Mouse (Mus musculus): ENCODE results near the gene Mdp1. TPM values are rescaled to one million over a fixed set of nuclear protein-coding genes. Genes with fewer than 3 reads are reported as not detected.

Gene Mdp1
- polyA plus RNA-seq, 1 experiment = 45.8 TPM

DNA sequence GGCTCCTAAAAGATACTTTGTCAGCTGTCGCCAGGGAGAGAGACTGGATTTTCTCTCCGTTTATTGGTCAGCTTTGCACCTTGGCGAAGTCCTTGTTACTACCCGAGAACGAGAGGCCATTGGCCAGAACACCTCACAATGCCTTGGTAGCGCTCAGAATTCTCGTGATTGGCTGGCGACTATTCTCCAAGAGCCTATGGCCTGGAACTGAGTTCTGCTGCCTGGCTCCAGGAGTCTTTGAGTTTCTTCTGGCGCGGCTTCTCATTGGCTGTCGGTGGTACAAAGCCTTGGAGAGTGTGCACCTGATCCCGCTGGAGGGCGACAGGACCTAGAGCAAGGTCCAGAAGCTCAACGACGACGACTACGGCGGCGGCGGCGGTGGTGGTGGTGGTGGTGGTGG lies 42.5 kb downstream of the Mdp1 start, which contains the start of gene Rec8:
Rec8 (plus strand) TSS at position 216 of the 400 bp plus-strand sequence.
- no peaks in the 10 kb centered on the region for H3K27me3 ChIP-seq (ENCODE audit: control insufficient read depth, insufficient read depth, low read length)
- H3K27ac ChIP-seq (ENCODE audit: control insufficient read depth, insufficient read depth, low read length) = no peak within 1 kb of the TSS; the same call in 1 of the 2 replicates
- no peak for DNase-seq
- no peak for TF ChIP-seq POLR2A (IDR thresholded peaks at IDR 0.05; ENCODE audit: control insufficient read depth, extremely low read depth, insufficient read depth, low read length, poor library complexity)
- TF ChIP-seq CTCF (IDR thresholded peaks at IDR 0.05; ENCODE audit: borderline replicate concordance, control insufficient read depth, extremely low read depth, insufficient read depth, low read length, poor library complexity) = no peak
- WGBS = 46% methylated on average over 21 of the region's 21 CpGs
- peak within 1 kb of the TSS; percentile 24 for H3K4me3 ChIP-seq (ENCODE audit: control insufficient read depth, insufficient read depth, low read length)
- no peaks in the 10 kb centered on the region for H3K36me3 ChIP-seq (ENCODE audit: control insufficient read depth, insufficient read depth, low read length)
- peaks cover 8% of the 10 kb centered on the region for H3K4me1 ChIP-seq (replicated peaks; ENCODE audit: control insufficient read depth, insufficient read depth, low read length)

DNA sequence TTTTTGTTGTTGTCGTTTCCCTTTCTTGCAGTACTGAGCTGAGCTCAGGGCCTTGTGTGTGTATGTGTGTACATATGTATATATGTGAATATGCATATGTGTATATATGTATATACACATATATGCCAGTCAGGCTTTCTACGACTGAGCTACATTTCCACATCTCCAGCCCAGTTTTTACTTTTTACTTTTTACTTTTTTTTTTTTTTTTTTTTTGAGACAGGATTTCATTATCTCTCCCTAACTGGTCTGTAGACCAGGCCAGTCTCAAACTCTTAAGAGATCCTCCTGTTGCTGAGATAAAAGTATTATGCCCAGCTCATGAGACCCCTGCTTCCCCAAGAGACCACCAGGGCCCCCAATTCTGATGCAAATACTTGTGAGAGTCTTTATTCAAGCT lies 43.5 kb downstream of the Mdp1 start:
- no peak for TF ChIP-seq POLR2A (IDR thresholded peaks at IDR 0.05; ENCODE audit: control insufficient read depth, extremely low read depth, insufficient read depth, low read length, poor library complexity)
- TF ChIP-seq CTCF (IDR thresholded peaks at IDR 0.05; ENCODE audit: borderline replicate concordance, control insufficient read depth, extremely low read depth, insufficient read depth, low read length, poor library complexity) = no peak
- Histone ChIP-seq H3K36me3 (ENCODE audit: control insufficient read depth, insufficient read depth, low read length) (no peaks in the 10 kb centered on the region), H3K27ac (ENCODE audit: control insufficient read depth, insufficient read depth, low read length) (no peak overlapping the region), H3K4me1 (replicated peaks; ENCODE audit: control insufficient read depth, insufficient read depth, low read length) (peaks cover 8% of the 10 kb centered on the region), H3K27me3 (ENCODE audit: control insufficient read depth, insufficient read depth, low read length) (no peaks in the 10 kb centered on the region), H3K4me3 (ENCODE audit: control insufficient read depth, insufficient read depth, low read length) (no peak overlapping the region)
- DNase-seq = no peak
- 91% methylated on average over 2 of the region's 2 CpGs for WGBS

DNA sequence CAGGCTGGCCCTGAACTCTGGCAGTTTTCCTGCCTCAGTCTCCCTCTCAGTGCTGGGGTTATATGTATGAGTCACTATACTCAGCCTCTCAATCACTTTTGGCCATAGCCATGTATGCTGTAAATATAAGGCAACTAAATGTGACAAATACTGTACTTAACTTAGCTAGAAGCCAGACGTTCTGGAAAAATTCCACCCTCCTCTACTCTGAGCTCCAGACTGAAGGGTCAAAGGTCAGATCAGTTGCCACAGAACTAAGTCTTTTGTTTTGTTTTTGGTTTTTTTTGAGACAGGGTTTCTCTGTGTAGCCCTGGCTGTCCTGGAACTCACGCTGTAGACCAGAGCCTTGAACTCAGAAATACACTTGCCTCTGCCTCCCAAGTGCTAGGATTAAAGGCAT lies 44.4 kb downstream of the Mdp1 start:
- Histone ChIP-seq H3K4me1 (replicated peaks; ENCODE audit: control insufficient read depth, insufficient read depth, low read length) (peaks cover 8% of the 10 kb centered on the region), H3K36me3 (ENCODE audit: control insufficient read depth, insufficient read depth, low read length) (no peaks in the 10 kb centered on the region), H3K4me3 (ENCODE audit: control insufficient read depth, insufficient read depth, low read length) (no peak overlapping the region), H3K27me3 (ENCODE audit: control insufficient read depth, insufficient read depth, low read length) (no peaks in the 10 kb centered on the region), H3K27ac (ENCODE audit: control insufficient read depth, insufficient read depth, low read length) (no peak overlapping the region)
- TF ChIP-seq POLR2A (IDR thresholded peaks at IDR 0.05; ENCODE audit: control insufficient read depth, extremely low read depth, insufficient read depth, low read length, poor library complexity) (no peak), CTCF (IDR thresholded peaks at IDR 0.05; ENCODE audit: borderline replicate concordance, control insufficient read depth, extremely low read depth, insufficient read depth, low read length, poor library complexity) (no peak)
- DNase-seq = no peak
- 88% methylated on average over 2 of the region's 2 CpGs for WGBS

DNA sequence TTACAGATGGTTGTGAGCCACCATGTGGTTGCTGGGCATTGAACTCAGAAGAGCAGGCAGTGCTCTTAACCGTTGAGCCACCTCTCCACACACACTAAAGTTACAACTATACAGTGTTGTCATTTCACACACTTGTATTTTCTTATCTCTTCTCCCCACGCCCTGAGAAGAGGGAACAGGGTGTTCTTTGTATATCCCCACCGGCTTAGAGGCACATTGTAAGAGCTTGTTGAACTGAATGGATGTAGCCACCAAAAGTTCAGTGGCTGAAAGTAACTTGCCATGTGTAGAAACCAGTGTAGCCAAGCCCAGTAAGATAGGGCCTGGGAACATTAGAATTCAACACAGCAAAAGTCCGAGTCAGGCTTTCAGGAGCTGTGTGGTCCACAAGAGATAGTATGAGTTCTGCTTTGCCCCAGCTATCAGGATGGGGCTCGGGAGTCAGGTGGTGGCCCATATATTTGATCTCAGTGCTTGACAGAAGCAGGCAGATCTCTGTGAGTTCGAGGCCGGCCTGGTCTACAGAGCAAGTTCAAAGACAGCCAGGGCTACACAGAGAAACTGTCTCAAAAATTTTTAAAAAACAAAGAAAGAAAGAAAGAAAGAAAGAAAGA lies 45.6 kb downstream of the Mdp1 start:
- 94% methylated on average over 7 of the region's 7 CpGs for WGBS
- Histone ChIP-seq H3K27ac (ENCODE audit: control insufficient read depth, insufficient read depth, low read length) (no peak overlapping the region), H3K27me3 (ENCODE audit: control insufficient read depth, insufficient read depth, low read length) (no peaks in the 10 kb centered on the region), H3K4me1 (replicated peaks; ENCODE audit: control insufficient read depth, insufficient read depth, low read length) (peaks cover 8% of the 10 kb centered on the region), H3K36me3 (ENCODE audit: control insufficient read depth, insufficient read depth, low read length) (peaks cover 1% of the 10 kb centered on the region; the same call in 1 of the 2 replicates), H3K4me3 (ENCODE audit: control insufficient read depth, insufficient read depth, low read length) (no peak overlapping the region)
- TF ChIP-seq POLR2A (IDR thresholded peaks at IDR 0.05; ENCODE audit: control insufficient read depth, extremely low read depth, insufficient read depth, low read length, poor library complexity) (no peak), CTCF (IDR thresholded peaks at IDR 0.05; ENCODE audit: borderline replicate concordance, control insufficient read depth, extremely low read depth, insufficient read depth, low read length, poor library complexity) (no peak)
- DNase-seq = no peak

DNA sequence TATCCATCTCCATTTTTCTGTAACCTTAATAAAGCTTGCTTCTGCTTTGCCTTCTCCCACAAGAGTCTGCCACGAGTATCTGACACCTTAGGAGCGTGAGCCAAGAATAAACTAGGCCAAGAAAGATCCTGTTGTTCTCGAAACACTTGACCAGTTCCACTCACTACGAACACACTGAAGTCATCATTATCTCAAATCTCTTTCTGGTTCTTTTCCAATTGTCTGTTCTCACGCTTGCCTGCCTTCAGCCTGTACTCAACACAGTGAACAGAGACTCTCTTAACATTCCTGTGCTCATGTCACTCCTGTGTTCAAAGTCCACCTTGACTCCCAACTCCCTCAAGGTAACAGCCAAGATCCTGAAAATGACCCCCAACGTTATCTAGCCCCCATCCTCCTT lies 47.0 kb downstream of the Mdp1 start:
- Histone ChIP-seq H3K27me3 (ENCODE audit: control insufficient read depth, insufficient read depth, low read length) (no peaks in the 10 kb centered on the region), H3K4me3 (ENCODE audit: control insufficient read depth, insufficient read depth, low read length) (no peak overlapping the region), H3K4me1 (replicated peaks; ENCODE audit: control insufficient read depth, insufficient read depth, low read length) (peaks cover under 1% of the 10 kb centered on the region), H3K27ac (ENCODE audit: control insufficient read depth, insufficient read depth, low read length) (no peak overlapping the region), H3K36me3 (ENCODE audit: control insufficient read depth, insufficient read depth, low read length) (peaks cover 13% of the 10 kb centered on the region; the same call in 1 of the 2 replicates)
- TF ChIP-seq CTCF (IDR thresholded peaks at IDR 0.05; ENCODE audit: borderline replicate concordance, control insufficient read depth, extremely low read depth, insufficient read depth, low read length, poor library complexity) (no peak), POLR2A (IDR thresholded peaks at IDR 0.05; ENCODE audit: control insufficient read depth, extremely low read depth, insufficient read depth, low read length, poor library complexity) (no peak)
- WGBS = 88% methylated on average over 6 of the region's 6 CpGs
- DNase-seq = no peak

DNA sequence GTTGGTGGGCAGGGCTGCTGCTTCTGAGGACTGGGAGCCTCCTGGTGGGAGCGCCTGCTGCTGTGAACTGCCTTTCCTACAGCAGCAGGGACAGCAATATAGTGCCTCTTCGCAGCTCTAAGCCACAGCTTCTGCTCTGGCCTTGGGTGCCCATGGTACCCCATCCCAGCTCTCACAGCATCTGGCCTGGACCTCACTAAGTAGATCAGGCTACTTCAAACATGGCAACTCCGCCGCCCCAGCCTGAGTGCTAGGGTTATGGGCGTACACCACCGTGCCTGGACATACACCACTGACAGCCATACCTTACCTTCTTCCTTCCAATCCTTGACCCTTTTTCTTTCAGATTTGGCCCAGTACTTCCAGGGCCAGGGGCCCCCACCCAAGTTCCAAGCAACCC lies 52.0 kb downstream of the Mdp1 start:
- no peaks in the 10 kb centered on the region for H3K27me3 ChIP-seq (ENCODE audit: control insufficient read depth, insufficient read depth, low read length)
- H3K36me3 ChIP-seq (ENCODE audit: control insufficient read depth, insufficient read depth, low read length) = peaks cover 35% of the 10 kb centered on the region
- no peak for TF ChIP-seq POLR2A (IDR thresholded peaks at IDR 0.05; ENCODE audit: control insufficient read depth, extremely low read depth, insufficient read depth, low read length, poor library complexity)
- TF ChIP-seq CTCF (IDR thresholded peaks at IDR 0.05; ENCODE audit: borderline replicate concordance, control insufficient read depth, extremely low read depth, insufficient read depth, low read length, poor library complexity) = no peak
- no peak overlapping the region for H3K4me3 ChIP-seq (ENCODE audit: control insufficient read depth, insufficient read depth, low read length)
- H3K4me1 ChIP-seq (replicated peaks; ENCODE audit: control insufficient read depth, insufficient read depth, low read length) = peaks cover 21% of the 10 kb centered on the region
- H3K27ac ChIP-seq (ENCODE audit: control insufficient read depth, insufficient read depth, low read length) = no peak overlapping the region
- over 99% methylated on average over 6 of the region's 6 CpGs for WGBS
- DNase-seq = no peak

Other genes with a start within 250 kb of the Mdp1 start
- gene Dhrs4, start 181.8 kb downstream of the Mdp1 start, polyA plus RNA-seq (2012; rRNA removed) = 38.3 and 46.8 TPM in 2 replicates
- 20.6 and 25.4 TPM in 2 replicates for gene Carmil3, start 169.9 kb downstream of the Mdp1 start, polyA plus RNA-seq (2012; rRNA removed)
- gene Cpne6, start 150.1 kb downstream of the Mdp1 start, polyA plus RNA-seq (2012; rRNA removed) = 0.98 and 1.0 TPM in 2 replicates
- 0.50 and 0.70 TPM in 2 replicates for gene Nrl, start 135.5 kb downstream of the Mdp1 start, polyA plus RNA-seq (2012; rRNA removed)
- 13.2 and 13.3 TPM in 2 replicates for gene Pck2, start 120.2 kb downstream of the Mdp1 start, polyA plus RNA-seq (2012; rRNA removed)
- gene Dcaf11, start 100.5 kb downstream of the Mdp1 start, polyA plus RNA-seq (2012; rRNA removed) = 76.8 and 77.7 TPM in 2 replicates
- 8.2 and 8.3 TPM in 2 replicates for gene A730061H03Rik, start 100.1 kb downstream of the Mdp1 start, polyA plus RNA-seq (2012; rRNA removed)
- 1.7 and 20.2 TPM in 2 replicates for gene Fitm1, start 84.9 kb downstream of the Mdp1 start, polyA plus RNA-seq (2012; rRNA removed)
- gene Psme1, start 82.4 kb downstream of the Mdp1 start, polyA plus RNA-seq (2012; rRNA removed) = 129 and 136 TPM in 2 replicates
- gene Emc9, start 75.2 kb downstream of the Mdp1 start, polyA plus RNA-seq (2012; rRNA removed) = 7.4 and 13.4 TPM in 2 replicates
- gene Psme2, start 69.4 kb downstream of the Mdp1 start, polyA plus RNA-seq (2012; rRNA removed) = 98.7 and 104 TPM in 2 replicates
- 84.0 and 89.3 TPM in 2 replicates for gene Rnf31, start 68.8 kb downstream of the Mdp1 start, polyA plus RNA-seq (2012; rRNA removed)
- 135 and 162 TPM in 2 replicates for gene Irf9, start 56.9 kb downstream of the Mdp1 start, polyA plus RNA-seq (2012; rRNA removed)
- gene Rec8, start 42.5 kb downstream of the Mdp1 start, polyA plus RNA-seq (2012; rRNA removed) = 2.9 and 3.7 TPM in 2 replicates
- 68.1 and 71.6 TPM in 2 replicates for gene Ipo4, start 24.6 kb downstream of the Mdp1 start, polyA plus RNA-seq (2012; rRNA removed)
- 10.2 and 10.9 TPM in 2 replicates for gene Gm49378, start 22.6 kb downstream of the Mdp1 start, polyA plus RNA-seq (2012; rRNA removed)
- gene Tm9sf1, start 16.7 kb downstream of the Mdp1 start, polyA plus RNA-seq (2012; rRNA removed) = 98.1 and 102 TPM in 2 replicates
- gene Tssk4, start 10.3 kb downstream of the Mdp1 start, polyA plus RNA-seq (2012; rRNA removed) = 2.2 and 2.6 TPM in 2 replicates
- 27.8 and 40.9 TPM in 2 replicates for gene Gmpr2, start 11.4 kb upstream of the Mdp1 start, polyA plus RNA-seq (2012; rRNA removed)
- 292 and 416 TPM in 2 replicates for gene Nedd8, start 11.6 kb upstream of the Mdp1 start, polyA plus RNA-seq (2012; rRNA removed)
- gene Tinf2, start 21.3 kb upstream of the Mdp1 start, polyA plus RNA-seq (2012; rRNA removed) = 51.5 and 51.9 TPM in 2 replicates
- gene Tgm1, start 53.4 kb upstream of the Mdp1 start, polyA plus RNA-seq (2012; rRNA removed) = 7.2 and 8.2 TPM in 2 replicates
- 80.5 and 84.9 TPM in 2 replicates for gene Rabggta, start 61.8 kb upstream of the Mdp1 start, polyA plus RNA-seq (2012; rRNA removed)
- 78.9 and 93.5 TPM in 2 replicates for gene Dhrs1, start 85.2 kb upstream of the Mdp1 start, polyA plus RNA-seq (2012; rRNA removed)
- 41.5 and 43.6 TPM in 2 replicates for gene Nop9, start 85.2 kb upstream of the Mdp1 start, polyA plus RNA-seq (2012; rRNA removed)
- gene Cideb, start 98.0 kb upstream of the Mdp1 start, polyA plus RNA-seq (2012; rRNA removed) = 1.8 and 2.7 TPM in 2 replicates
- 1.7 and 1.8 TPM in 2 replicates for gene Ltb4r2, start 100.9 kb upstream of the Mdp1 start, polyA plus RNA-seq (2012; rRNA removed)
- gene Ltb4r1, start 105.5 kb upstream of the Mdp1 start, polyA plus RNA-seq (2012; rRNA removed) = 2.6 and 2.8 TPM in 2 replicates
- 7.4 and 11.2 TPM in 2 replicates for gene Adcy4, start 123.6 kb upstream of the Mdp1 start, polyA plus RNA-seq (2012; rRNA removed)
- 66.8 and 84.4 TPM in 2 replicates for gene Ripk3, start 128.4 kb upstream of the Mdp1 start, polyA plus RNA-seq (2012; rRNA removed)
- gene Nfatc4, start 162.6 kb upstream of the Mdp1 start, polyA plus RNA-seq (2012; rRNA removed) = 2.3 and 2.7 TPM in 2 replicates
- 2.0 and 2.1 TPM in 2 replicates for gene Nynrin, start 193.5 kb upstream of the Mdp1 start, polyA plus RNA-seq (2012; rRNA removed)
- 0.04 and 0.09 TPM in 2 replicates for gene Cbln3, start 223.9 kb upstream of the Mdp1 start, polyA plus RNA-seq (2012; rRNA removed)
- 33.7 and 35.5 TPM in 2 replicates for gene Khnyn, start 224.4 kb upstream of the Mdp1 start, polyA plus RNA-seq (2012; rRNA removed)
- 50.2 and 54.8 TPM in 2 replicates for gene Sdr39u1, start 239.8 kb upstream of the Mdp1 start, polyA plus RNA-seq (2012; rRNA removed)

Data from thymus, adult 2 months (tissue).